Comparison of ENCODE assay signal across 8 mouse cellular contexts in genomic region chr3:84692647-84693199, GRCm38 (mm10). TPM values are rescaled to one million over a fixed set of nuclear protein-coding genes. Genes with fewer than 3 reads are reported as not detected.
DNase-seq lines count a peak whose midpoint lies in the region; ATAC-seq lines count a peak whose summit lies in the region.

No protein-coding gene starts in this region.

- no peaks in the 10 kb centered on the region for H3K36me3 ChIP-seq in hindbrain, embryonic 11.5 days (ENCODE audit: control insufficient read depth, insufficient read depth, low read length)
- no peaks in the 10 kb centered on the region for H3K36me3 ChIP-seq in hindbrain, embryonic 13.5 days
- H3K36me3 ChIP-seq in intestine, embryonic 16.5 days (ENCODE audit: control insufficient read depth, insufficient read depth, low read length), result no peaks in the 10 kb centered on the region

- no peak overlapping the region for H3K4me2 ChIP-seq in hindbrain, embryonic 11.5 days (replicated peaks; ENCODE audit: low read depth, low read length)
- no peak overlapping the region for H3K4me2 ChIP-seq in hindbrain, embryonic 13.5 days
- no peak overlapping the region for H3K4me2 ChIP-seq in intestine, embryonic 16.5 days (ENCODE audit: low read depth, low read length)

- no peak overlapping the region for H3K4me3 ChIP-seq in hindbrain, embryonic 11.5 days (ENCODE audit: low read depth, low read length)
- no peak overlapping the region for H3K4me3 ChIP-seq in hindbrain, embryonic 13.5 days
- no peak overlapping the region for H3K4me3 ChIP-seq in intestine, embryonic 16.5 days (ENCODE audit: low read length)

- no peaks in the 10 kb centered on the region for H3K4me1 ChIP-seq in hindbrain, embryonic 11.5 days (replicated peaks; ENCODE audit: control insufficient read depth, insufficient read depth, low read length)
- H3K4me1 ChIP-seq in hindbrain, embryonic 13.5 days (replicated peaks), result peaks cover 27% of the 10 kb centered on the region
- H3K4me1 ChIP-seq in intestine, embryonic 16.5 days (ENCODE audit: control insufficient read depth, insufficient read depth, low read length), result peaks cover 12% of the 10 kb centered on the region

- no peak overlapping the region for H3K9ac ChIP-seq in hindbrain, embryonic 11.5 days (ENCODE audit: low read depth, low read length)
- H3K9ac ChIP-seq in hindbrain, embryonic 13.5 days, result no peak overlapping the region
- no peak overlapping the region for H3K9ac ChIP-seq in intestine, embryonic 16.5 days (ENCODE audit: low read depth, low read length)

- WGBS in hindbrain, embryonic 11.5 days, result 67% methylated on average over 4 of the region's 4 CpGs
- 62% methylated on average over 4 of the region's 4 CpGs for WGBS in hindbrain, embryonic 13.5 days
- 57% methylated on average over 4 of the region's 4 CpGs for WGBS in intestine, embryonic 16.5 days

- no peaks in the 10 kb centered on the region for H3K27me3 ChIP-seq in hindbrain, embryonic 11.5 days (ENCODE audit: control insufficient read depth, insufficient read depth, low read length)
- peaks cover 3% of the 10 kb centered on the region; the same call in 1 of the 2 replicates for H3K27me3 ChIP-seq in hindbrain, embryonic 13.5 days
- H3K27me3 ChIP-seq in intestine, embryonic 16.5 days (replicated peaks; ENCODE audit: control insufficient read depth, insufficient read depth, low read length), result no peaks in the 10 kb centered on the region

- DNase-seq in hindbrain, embryonic 11.5 days (ENCODE audit: low spot score), result peak; percentile 66
- peak; percentile 67 for DNase-seq in A20 (ENCODE audit: low read depth, low spot score)
- DNase-seq in Muller cell, postnatal 12 days (ENCODE audit: inconsistent ontology term), result peak; percentile 28
- DNase-seq in induced T-regulatory cell, adult 2 months (ENCODE audit: low read depth), result peak; percentile 68
- DNase-seq in telencephalon, adult 2 months (ENCODE audit: low read depth, low spot score), result peak; percentile 35
- no peak for DNase-seq in right cerebral cortex, adult 18-20 months

- H3K27ac ChIP-seq in hindbrain, embryonic 11.5 days (ENCODE audit: low read depth, low read length), result no peak overlapping the region
- H3K27ac ChIP-seq in hindbrain, embryonic 13.5 days, result no peak overlapping the region
- no peak overlapping the region for H3K27ac ChIP-seq in intestine, embryonic 16.5 days (ENCODE audit: low read length)

- no peak for ATAC-seq in hindbrain, embryonic 11.5 days (ENCODE audit: low FRiP score)
- ATAC-seq in hindbrain, embryonic 13.5 days (ENCODE audit: low FRiP score), result no peak
- no peak for ATAC-seq in intestine, embryonic 16.5 days

- no peaks in the 10 kb centered on the region for H3K9me3 ChIP-seq in hindbrain, embryonic 11.5 days (ENCODE audit: control insufficient read depth, low read length)
- no peaks in the 10 kb centered on the region for H3K9me3 ChIP-seq in hindbrain, embryonic 13.5 days
- no peaks in the 10 kb centered on the region for H3K9me3 ChIP-seq in intestine, embryonic 16.5 days (ENCODE audit: control insufficient read depth, low read length)

RNA-seq across cellular contexts. Expression of gene Tmem154, which starts 26.7 kb away (rescaled TPM):
- polyA plus RNA-seq in hindbrain, embryonic 11.5 days (2014; fragmentation: Nextera tagmentation; extraction: Ambion mirVana), result 0.32 and 0.61 TPM in 2 replicates
- 0.53 and 0.60 TPM in 2 replicates for polyA plus RNA-seq in hindbrain, embryonic 13.5 days (2015; fragmentation: Nextera tagmentation; extraction: Ambion mirVana)
- polyA plus RNA-seq in intestine, embryonic 16.5 days (2015; fragmentation: Nextera tagmentation; extraction: Ambion mirVana), result 1.2 and 1.3 TPM in 2 replicates
